Mouse (Mus musculus): ENCODE data around the gene Zfp750.

Gene Zfp750

GRCm38 (mm10) chr11:121544755-121545397 lies 25.7 kb upstream of the Zfp750 start:
- POLR2A ChIA-PET = no interaction called here

DNA sequence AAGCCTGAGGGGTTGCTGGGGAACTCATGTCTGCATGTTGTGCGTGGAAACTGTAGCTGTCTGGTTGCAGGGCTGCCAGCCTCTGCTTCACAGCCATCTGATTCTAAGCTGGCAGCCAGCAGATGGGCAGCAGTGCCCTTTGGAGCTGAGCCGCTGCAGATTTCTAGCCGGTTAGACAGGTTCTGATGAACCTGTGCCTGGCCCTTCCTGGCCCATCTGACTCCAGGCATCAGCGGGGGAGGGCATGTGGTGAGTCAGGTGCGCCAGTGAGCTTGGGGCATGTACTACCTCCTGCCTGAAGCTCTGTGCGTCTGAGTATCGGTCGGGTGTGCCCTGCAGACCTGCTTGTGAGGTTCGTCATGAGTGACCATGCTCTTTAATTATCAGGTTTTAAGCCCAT lies 24.8 kb upstream of the Zfp750 start:
- POLR2A ChIA-PET = interaction anchor here in 3 of 4 experiments (0.5 to 2.5 kb wide), 6 partner anchors 9 to 110 kb away, joined by 3 to 7 read pairs (median 4); partner anchors contain the start of genes Fn3k (in 1 of the 3) and Zfp750 (in 1 of the 3)
- CTCF ChIA-PET = interaction anchor here in 1 of 4 experiments (1.1 kb wide), 1 partner anchor 68 kb away, joined by 4 read pairs; no protein-coding TSS in a partner anchor

More at GRCm38 (mm10) chr11:121544755-121545397, 25.7 kb upstream of the Zfp750 start:
- CTCF ChIA-PET = interaction anchor here in 1 of 4 experiments (0.6 kb wide), 1 partner anchor 326 kb away, joined by 3 read pairs; no protein-coding TSS in a partner anchor

- POLR2A ChIA-PET = interaction anchor here in 2 of 4 experiments (0.7 to 2.5 kb wide), 6 partner anchors 24 to 109 kb away, joined by 3 to 7 read pairs (median 4); partner anchors contain the start of genes Fn3k (in 1 of the 2) and Zfp750 (in 1 of the 2)
- CTCF ChIA-PET = interaction anchor here in 2 of 4 experiments (0.6 to 1.1 kb wide), 2 partner anchors 56 to 68 kb away, joined by 3 to 4 read pairs; no protein-coding TSS in a partner anchor
Observed at GRCm38 (mm10) chr11:121543287-121543856, 24.2 kb upstream of the Zfp750 start.

DNA sequence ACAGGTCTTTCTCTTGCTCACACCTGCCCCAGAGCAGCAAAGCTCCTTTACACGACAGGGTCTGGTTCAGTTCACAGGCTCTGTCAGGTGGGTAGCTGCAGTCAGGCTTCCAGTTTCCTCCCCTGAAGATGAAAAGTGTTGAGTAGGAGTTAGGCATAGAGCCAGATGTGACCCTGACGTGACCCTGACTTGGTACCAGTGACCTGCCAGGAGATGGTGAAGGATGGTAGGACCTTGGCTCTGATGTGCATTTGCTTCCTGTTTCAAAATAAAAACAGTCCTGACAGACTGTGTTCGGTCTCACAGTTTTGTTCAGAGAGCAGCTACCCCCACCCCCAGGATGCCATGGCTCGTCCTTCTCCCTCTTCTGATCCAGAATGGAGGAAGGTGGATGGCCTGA lies 23.3 kb upstream of the Zfp750 start:
- ChIA-PET POLR2A (interaction anchor here in 3 of 4 experiments (0.6 to 2.5 kb wide), 6 partner anchors 23 to 131 kb away, joined by 3 to 7 read pairs (median 4); partner anchors contain the start of genes Zfp750 (in 2 of the 3), B3gntl1 (in 1 of the 3) and Fn3k (in 1 of the 3)), CTCF (interaction anchor here in 1 of 4 experiments (0.6 kb wide), 1 partner anchor 57 kb away, joined by 3 read pairs; no protein-coding TSS in a partner anchor)

GRCm38 (mm10) chr11:121536528-121536927 lies 17.4 kb upstream of the Zfp750 start:
- CTCF ChIA-PET = no interaction called here
- POLR2A ChIA-PET = interaction anchor here in 2 of 4 experiments (0.5 to 0.9 kb wide), 2 partner anchors 15 to 17 kb away, joined by 5 read pairs; partner anchors contain the start of gene Zfp750 (in 1 of the 2)

DNA sequence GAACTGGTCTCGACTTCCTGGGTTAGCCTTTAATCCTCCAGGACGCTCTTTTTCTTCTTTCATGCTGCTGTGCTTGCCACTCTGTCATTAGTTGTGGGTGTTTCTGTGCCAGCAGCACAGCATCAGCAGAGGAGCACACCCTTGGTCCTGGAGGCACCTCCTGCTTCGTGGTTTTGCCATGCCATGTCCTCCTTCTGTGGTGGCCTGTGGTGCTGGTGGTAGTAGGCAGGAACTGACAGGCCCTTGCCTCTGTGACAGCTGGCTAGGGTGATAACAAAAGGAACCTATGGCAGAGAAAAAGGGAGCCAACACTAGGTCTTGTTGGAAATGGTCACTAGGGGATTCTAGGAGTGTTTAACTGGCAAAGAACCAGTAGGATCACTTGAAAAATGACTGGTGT lies 10.6 kb upstream of the Zfp750 start:
- ChIA-PET POLR2A (no interaction called here), CTCF (no interaction called here)

GRCm38 (mm10) chr11:121524191-121524590 lies 5.1 kb upstream of the Zfp750 start:
- POLR2A ChIA-PET = interaction anchor here in 1 of 4 experiments (1.1 to 1.2 kb wide), 2 partner anchors 9 to 54 kb away, joined by 3 read pairs; no protein-coding TSS in a partner anchor
- CTCF ChIA-PET = no interaction called here

DNA sequence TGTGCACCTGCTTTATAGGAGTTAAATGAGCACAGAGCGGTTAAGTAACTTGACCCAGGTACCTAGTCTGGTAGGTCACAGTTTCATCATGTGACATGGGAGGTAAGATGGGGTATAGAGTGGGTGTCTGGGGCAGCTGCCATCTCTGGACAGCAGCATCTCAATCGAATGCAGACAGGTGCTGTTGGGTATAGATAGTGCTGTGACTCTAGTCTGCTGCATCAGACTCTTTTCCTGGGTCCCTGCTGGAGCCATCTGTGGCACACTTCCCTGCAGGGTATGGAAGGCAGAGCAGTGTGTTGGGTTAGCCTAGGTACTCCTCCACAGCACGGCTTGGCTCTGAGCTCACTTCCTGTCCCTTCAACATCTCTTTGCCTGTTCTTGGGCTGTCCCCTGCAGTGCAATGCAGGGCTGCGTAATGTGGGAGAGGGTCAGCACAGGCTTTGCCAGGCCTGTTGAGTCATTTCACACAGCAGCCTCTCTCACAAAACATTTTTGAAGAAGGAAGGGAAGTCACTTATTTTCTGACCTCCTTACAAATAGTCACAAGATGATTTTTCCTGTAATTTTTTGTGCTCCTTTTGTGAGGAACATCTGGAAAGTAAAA lies 3.1 kb upstream of the Zfp750 start:
- ChIA-PET CTCF (interaction anchor here in 1 of 4 experiments (0.5 kb wide), 1 partner anchor 320 kb away, joined by 4 read pairs; no protein-coding TSS in a partner anchor), POLR2A (interaction anchor here in 1 of 4 experiments (0.6 to 1.6 kb wide), 7 partner anchors 10 to 419 kb away, joined by 3 to 5 read pairs (median 3); partner anchors contain the start of gene B3gntl1)

GRCm38 (mm10) chr11:121520761-121521160 lies 1.6 kb upstream of the Zfp750 start:
- POLR2A ChIA-PET = interaction anchor here in 2 of 4 experiments (0.7 to 2.4 kb wide), 9 partner anchors 10 to 814 kb away, joined by 3 to 8 read pairs (median 5); partner anchors contain the start of genes B3gntl1 (in 1 of the 2), Ogfod3 (in 1 of the 2) and Wdr45b (in 1 of the 2)
- CTCF ChIA-PET = interaction anchor here in 1 of 4 experiments (1.0 kb wide), 1 partner anchor 45 kb away, joined by 3 read pairs; no protein-coding TSS in a partner anchor

DNA sequence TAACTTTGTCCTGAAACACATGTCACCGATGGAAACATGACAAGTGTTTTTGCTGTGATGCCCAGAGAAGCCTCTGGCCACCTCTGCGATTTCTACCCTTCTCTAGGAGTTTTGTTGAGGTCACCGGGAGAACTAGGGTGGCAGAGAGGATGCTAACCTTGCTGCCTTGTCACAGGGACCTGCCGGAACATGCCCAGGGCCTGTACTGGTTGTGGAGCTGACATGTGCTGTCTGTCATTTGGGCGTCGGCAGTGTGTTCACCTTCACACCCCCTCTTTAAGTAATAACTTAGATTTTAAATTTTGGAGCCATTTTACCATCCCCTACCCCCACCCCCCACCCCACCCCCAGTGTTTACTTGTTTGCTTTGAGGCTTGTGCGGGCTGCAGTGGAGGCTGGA lies 570 bp upstream of the Zfp750 start:
- POLR2A ChIA-PET = interaction anchor here in 3 of 4 experiments (0.6 to 2.4 kb wide), 21 partner anchors 9 to 569 kb away, joined by 3 to 8 read pairs (median 4); partner anchors contain the start of genes B3gntl1 (in 3 of the 3), Narf (in 1 of the 3), Ogfod3 (in 1 of the 3) and Wdr45b (in 1 of the 3)
- CTCF ChIA-PET = interaction anchor here in 1 of 4 experiments (1.0 kb wide), 1 partner anchor 44 kb away, joined by 3 read pairs; no protein-coding TSS in a partner anchor

- CTCF ChIA-PET = interaction anchor here in 1 of 4 experiments (0.7 kb wide), 1 partner anchor 66 kb away, joined by 3 read pairs; the partner anchor contains the start of gene Tbcd
- POLR2A ChIA-PET = interaction anchor here in 3 of 4 experiments (0.7 to 2.1 kb wide), 6 partner anchors 11 to 258 kb away, joined by 3 to 5 read pairs (median 4); partner anchors contain the start of gene Foxk2 (in 1 of the 3)
Observed at GRCm38 (mm10) chr11:121517687-121518465, 1.3 kb downstream of the Zfp750 start.

DNA sequence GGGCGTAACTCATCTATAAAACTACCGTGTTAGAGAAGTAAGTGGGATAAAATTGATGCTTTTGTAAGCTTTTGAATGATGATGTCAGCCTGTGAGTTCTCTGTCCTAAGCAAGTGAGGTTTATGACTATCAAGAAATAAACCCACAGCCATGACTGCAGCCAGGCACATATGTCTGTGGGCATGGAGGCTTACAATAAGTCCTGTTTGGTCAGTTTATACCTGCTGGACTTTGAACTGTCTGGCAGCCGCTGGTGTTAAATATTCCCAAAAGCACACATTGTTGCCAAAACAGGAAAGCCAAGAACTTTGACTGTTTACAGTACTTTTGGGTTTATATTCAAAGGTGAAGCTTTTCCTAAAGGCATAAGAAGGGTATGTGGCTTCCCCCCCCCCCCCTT lies 2.2 kb downstream of the Zfp750 start:
- CTCF ChIA-PET = no interaction called here
- POLR2A ChIA-PET = interaction anchor here in 2 of 4 experiments (0.7 to 1.3 kb wide), 3 partner anchors 23 to 259 kb away, joined by 3 to 4 read pairs (median 4); no protein-coding TSS in a partner anchor

GRCm38 (mm10) chr11:121515996-121516395 lies 3.1 kb downstream of the Zfp750 start:
- ChIA-PET POLR2A (interaction anchor here in 3 of 4 experiments (0.8 to 1.4 kb wide), 5 partner anchors 9 to 157 kb away, joined by 3 to 4 read pairs (median 3); partner anchors contain the start of gene B3gntl1 (in 1 of the 3)), CTCF (no interaction called here)

DNA sequence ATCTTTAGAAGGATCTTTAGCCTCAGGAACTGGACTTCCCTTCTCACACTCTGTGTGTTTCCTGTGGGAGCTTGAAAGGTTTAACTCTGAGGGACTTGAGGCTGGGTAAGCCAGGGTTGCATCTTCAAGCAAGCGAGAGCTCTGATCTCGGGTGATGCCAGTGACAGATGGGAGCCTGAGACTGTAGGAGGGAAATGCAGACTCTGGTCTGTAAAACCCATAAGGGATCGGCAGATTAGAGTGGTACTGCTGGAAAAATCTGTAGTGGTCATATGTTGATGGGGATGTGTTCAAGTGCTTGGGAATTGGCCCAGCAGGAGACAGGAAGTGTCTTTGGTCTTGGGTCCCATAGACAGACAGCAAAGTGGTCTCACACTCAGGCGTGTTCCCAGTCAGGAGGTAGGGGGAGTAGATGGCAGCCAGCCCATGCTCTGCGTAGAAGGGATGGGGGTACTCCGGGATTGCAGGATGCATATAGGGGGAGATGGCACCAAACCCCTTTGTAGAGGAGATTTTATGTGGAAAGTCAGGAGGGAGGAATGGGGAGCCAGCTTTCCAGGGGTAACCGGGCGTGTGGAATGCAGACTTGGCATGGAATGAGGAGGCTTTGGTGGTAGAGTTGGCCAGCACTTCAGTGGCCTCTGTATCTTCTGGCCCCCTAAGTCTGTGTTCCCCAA lies 6.1 kb downstream of the Zfp750 start:
- POLR2A ChIA-PET = interaction anchor here in 1 of 4 experiments (0.8 to 1.2 kb wide), 2 partner anchors 9 to 17 kb away, joined by 3 read pairs; no protein-coding TSS in a partner anchor
- CTCF ChIA-PET = no interaction called here

- ChIA-PET POLR2A (interaction anchor here in 1 of 4 experiments (1.7 kb wide), 1 partner anchor 10 kb away, joined by 7 read pairs; no protein-coding TSS in a partner anchor), CTCF (no interaction called here)
Observed at GRCm38 (mm10) chr11:121510512-121511246, 8.5 kb downstream of the Zfp750 start.

DNA sequence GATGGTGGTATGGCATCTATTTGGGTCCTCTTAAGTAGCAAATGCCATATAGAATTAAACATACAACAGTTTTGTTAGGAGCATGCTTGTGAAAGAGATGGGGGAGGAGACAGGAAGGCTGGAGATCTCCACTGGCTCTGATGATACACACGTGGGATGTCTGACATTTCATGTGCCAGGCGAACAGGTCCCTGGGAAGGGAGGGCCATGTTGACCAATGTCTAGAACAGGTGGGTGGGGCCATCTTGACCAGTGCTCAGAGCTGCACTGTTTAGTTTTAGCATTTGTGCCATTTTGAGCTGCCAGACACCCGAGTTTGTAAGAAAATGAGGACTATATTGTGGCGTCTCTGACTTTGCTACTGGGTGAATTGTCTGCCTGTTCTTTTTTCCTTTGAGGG lies 10.7 kb downstream of the Zfp750 start:
- POLR2A ChIA-PET = interaction anchor here in 1 of 4 experiments (1.8 kb wide), 1 partner anchor 10 kb away, joined by 4 read pairs; the partner anchor contains the start of gene Zfp750
- CTCF ChIA-PET = no interaction called here

All from embryonic stem cell, embryonic (primary cell).